Mouse (Mus musculus): ENCODE results near the gene Gm45234.

DNA sequence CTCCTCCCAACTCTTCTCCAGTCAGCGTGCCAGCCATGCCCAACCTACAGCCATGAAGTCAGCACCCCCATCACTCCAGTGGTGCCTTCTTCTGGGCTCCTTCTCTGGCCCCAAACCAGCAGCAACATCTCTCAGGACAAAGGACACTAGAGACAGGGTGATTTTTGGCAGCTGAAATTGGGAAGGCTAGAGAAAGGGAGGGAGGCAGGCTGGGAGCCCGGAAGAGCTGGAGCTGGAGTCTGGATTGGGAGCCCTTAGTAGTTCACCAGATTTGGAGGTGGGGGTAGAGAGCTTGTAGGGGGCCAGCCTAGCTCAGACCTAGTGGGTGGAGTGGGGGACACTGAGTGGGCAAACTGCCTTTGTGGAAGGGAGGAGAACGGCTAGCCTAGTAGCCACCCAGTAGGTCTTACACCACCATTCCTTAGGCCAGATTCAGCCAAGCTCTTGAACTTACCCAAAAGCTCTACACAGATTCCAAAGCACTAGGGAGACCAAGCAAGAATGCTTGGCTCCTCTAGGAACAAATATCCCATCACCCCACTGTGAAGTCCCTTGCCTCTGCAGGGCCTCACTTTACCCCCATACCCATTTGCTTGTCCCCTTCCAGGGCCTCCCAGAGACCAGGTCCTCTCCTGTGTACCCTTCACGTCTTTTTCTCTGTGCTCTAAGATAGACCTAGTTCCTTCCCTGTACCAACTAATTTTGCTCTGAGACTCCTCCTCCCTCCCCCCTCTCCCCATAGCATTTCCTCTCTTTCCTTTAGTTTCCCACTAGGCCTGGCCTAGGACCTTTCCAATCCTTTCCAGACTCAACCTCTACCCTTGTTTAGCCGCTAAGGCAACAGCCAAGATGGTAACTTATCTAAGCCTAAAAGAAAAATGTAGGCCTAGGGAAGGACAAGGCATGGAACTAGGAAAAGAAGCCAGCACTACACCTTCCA lies 2.4 kb upstream of the Gm45234 start:
- TF ChIP-seq PAX5 (IDR thresholded peaks at IDR 0.05; ENCODE audit: low read length): no peak
- no peak for TF ChIP-seq EP300 (IDR thresholded peaks at IDR 0.05; ENCODE audit: low read length)
- TF ChIP-seq CTCF (conservative IDR thresholded peaks at IDR 0.05 in 1 of 2, IDR thresholded peaks at IDR 0.05 in 1 of 2; ENCODE audit: low read depth in 2 of 2, low read length in 2 of 2): no peak
- no peak for TF ChIP-seq USF1 (IDR thresholded peaks at IDR 0.05; ENCODE audit: low read depth, low read length)
- no peak for TF ChIP-seq E2F4 (IDR thresholded peaks at IDR 0.05; ENCODE audit: insufficient replicate concordance, low read depth, low read length)

Measured in CH12.LX (cell line).